Mouse (Mus musculus): ENCODE data around the gene Etl4.
"Not testable (repeated sequence)": the region's sequence is repeated elsewhere in the genome, so short reads cannot be mapped to it uniquely, and the experiment has no call there.

The Etl4 gene

GRCm38 (mm10) chr2:20167566-20167965 is 258.0 kb downstream of the Etl4 start:
- no peak for DNase-seq (ENCODE audit: low read depth)

DNA sequence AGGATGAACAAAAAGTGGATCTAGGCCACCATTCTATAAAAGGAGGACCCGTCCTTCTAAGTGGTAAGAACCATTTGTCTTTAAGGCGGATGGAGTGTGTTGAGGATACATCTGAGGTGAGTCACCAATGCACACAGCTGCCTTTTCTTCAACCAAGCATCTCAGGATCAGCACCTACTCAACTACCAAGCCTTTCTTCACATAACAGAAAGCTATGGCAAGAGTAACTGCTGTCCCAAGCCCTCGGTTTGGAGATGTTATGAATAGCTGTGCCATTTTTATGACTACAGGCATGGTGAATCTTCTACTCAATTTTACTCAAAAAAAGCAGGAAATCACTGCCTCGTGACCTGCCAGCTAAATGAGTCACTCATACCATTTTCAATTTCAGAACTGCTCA is 258.6 kb downstream of the Etl4 start:
- DNase-seq (ENCODE audit: low read depth) = no peak

- not testable (repeated sequence) for DNase-seq (ENCODE audit: low read depth)
Measured at GRCm38 (mm10) chr2:20176456-20177184, 267.0 kb downstream of the Etl4 start.

GRCm38 (mm10) chr2:20177236-20177635 is 267.7 kb downstream of the Etl4 start:
- DNase-seq (ENCODE audit: low read depth) = not testable (repeated sequence)

DNA sequence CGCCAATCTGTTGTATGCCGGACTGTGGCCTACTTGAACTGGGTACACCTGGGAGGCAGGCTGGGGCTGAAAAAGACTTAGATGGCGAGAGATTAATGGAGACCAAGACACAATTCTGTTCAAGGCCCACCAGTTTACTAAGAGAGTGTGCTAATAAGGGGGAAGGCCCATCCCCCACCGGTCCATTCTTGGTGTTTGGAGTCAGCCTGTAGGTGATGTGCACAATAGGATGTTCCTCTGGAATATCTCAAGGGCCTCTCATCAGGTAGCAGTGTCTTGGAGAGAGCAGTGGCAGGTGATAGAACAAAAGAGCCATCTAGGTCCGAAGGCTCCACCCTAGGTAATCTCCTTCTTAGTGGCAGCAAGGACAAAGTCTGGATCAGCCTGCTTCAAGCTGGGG is 271.0 kb downstream of the Etl4 start:
- DNase-seq (ENCODE audit: low read depth) = not testable (repeated sequence)

DNA sequence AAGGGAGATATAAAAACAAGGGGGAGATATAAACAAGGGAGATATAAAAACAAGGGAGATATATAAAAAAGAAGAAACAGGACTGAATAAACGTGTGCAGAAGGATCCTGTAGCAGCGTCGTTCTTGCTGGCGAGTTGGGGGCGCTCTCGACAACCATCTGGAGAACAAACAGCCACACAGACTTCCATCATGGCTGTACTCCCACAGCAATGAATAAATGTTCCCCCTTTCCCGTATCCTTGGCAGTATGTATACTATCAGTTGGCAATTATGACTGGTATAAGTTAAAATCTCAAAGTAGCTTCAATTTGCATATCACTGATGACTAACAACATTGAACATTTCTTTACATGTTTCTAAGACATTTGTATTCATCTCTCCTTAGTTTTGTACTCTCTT is 277.6 kb downstream of the Etl4 start:
- not testable (repeated sequence) for DNase-seq (ENCODE audit: low read depth)

DNA sequence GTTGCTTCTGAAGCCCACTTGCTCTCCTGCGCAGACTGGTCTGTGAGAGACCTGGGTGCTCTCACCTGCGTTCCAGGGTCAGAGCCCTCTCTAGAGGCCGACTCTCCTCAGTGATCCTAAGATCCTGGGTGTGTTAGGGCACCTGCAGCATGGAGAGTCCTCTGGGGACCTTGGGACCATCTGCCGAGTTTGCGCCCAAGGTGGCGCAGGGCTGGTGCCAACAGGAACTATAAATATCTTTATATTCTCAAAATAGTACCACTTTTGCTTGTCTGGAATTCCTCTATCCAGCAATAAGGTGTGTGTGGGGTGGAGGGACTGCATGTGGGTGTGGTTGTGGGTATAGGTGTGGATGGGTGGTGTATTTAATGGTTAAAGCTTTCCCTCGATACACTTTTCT is 293.4 kb downstream of the Etl4 start:
- no peak for DNase-seq (ENCODE audit: low read depth)

DNA sequence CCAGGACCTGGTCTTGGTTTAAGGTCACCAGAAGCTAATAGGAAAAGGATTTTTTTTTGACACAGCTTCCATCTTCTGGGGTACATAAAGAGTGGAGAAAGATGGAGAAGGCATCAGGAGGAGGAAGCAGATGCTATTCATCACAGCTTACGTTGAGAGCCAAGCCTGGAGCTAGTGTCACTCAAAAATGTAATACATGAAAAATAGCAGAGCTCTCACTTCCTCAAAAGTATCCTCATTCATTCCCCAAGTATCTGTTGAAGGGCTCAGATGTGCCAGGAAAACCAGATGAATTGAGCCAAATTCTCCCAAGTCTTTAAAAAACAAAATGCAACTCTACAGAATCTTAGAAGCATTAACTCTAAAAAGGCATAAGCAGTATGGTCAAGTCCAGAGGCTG is 297.1 kb downstream of the Etl4 start:
- no peak for DNase-seq (ENCODE audit: low read depth)

DNA sequence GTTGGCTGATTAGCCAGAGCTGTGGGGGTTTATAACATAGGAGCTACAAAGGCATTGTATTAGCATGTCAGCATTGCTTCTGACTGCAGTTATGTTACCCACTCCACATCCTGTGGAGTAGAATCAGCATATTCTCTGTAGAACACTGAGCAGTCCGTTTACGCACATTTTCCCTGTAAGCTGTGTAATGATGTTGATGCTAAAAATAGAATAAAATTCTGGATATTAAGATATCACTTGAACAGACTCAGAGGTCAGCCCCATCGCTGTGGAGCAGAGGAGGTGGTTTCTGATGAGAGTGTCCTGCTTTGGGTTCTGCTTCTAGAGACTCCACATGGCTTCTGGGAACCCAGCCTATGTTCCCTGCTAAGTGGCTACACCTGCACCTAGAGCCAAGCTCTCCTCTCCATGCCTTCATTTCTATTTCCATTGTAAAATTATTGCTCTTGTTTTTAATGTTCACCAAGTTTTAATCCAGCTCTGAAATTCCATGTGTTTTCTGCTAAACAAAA is 299.2 kb downstream of the Etl4 start:
- no peak for DNase-seq (ENCODE audit: low read depth)

DNA sequence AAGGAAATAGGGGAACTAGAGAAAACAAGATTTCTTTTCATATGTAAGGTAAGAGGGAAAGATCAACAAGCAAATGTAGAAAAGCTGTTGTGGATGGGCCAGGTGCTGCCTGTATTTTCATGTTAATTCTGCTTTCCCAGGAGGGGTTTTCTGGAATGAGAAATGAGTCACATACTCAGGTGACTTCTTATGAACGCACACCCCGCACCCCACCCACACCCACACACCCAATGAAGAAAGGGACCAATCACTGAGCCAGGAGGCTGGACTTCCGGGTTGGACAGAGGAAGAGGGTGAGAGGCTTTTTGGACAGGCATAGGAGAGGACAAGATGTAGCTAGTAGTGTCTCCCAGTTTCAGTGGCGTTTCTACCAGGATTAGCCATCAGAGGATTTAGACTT is 299.8 kb downstream of the Etl4 start:
- DNase-seq (ENCODE audit: low read depth) = no peak

DNA sequence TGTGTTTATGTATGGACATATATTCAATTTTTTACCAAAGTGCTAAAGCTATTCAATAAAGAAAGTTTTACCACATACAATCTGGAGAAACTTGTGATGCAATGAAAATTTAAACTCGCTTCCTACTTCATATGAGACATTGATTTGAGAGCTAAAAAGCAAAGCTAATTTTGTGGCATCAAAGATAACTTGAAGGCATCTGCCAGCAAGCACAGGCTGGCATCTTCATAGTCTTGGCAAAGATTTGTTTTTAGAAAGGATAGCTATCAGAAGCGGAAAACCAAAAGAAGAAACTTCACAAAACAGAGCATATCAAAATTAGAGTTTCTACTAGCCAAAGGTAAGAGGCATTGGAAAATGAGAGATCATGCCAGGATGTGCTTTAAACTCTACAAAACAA is 306.7 kb downstream of the Etl4 start:
- no peak for DNase-seq (ENCODE audit: low read depth)

DNA sequence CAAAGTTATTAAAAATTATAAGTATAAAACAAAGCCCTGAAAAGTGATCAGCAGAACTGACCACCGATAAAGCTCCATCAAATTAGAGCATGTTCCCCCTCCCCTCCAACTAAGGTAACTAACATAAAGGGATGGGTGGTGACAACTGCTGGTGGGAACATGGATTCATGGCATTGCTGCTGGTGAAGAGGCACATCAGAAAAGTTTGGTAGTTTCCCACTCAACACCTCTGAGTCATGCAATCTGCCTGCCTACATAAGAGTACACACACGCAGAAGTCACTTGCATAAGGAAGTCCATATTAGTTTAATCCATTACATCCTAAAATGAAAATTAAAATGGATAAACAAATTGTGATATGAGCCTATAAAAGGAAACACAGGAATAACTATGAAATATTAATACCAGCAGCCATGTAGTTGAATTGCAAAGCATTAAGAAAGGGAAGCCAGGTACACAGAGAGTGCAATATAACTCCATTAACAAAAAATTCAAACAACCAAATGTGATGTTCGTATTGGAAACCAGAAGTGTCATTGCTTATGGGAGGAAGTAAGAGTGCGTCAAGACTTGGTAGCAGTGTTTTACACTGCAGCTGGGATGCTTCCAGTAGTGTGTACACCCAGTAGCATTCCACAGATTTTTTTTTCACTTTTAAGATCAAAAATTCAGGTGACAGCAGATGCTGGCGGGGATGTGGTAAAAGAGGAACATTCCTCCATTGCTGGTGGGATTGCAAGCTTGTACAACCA is 307.3 kb downstream of the Etl4 start:
- no peak for DNase-seq (ENCODE audit: low read depth)

DNA sequence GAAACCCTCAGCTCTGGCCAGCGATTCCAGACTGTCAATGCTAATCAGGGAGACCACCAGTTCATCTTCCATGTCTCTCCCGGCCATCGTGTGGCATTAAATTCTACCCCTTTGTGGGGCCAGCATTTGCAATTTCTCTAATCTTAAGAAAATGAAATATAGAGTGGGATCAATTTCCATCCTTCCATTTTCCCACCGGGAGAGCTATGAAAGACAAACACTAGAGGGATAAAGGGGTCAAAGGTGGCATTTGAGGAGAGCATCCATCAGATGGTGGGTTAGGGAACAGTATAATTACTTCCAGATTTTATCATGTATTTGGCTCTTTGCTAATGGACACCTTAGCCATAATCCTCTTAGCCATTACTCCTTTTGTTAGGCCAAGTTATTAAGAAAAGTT is 321.8 kb downstream of the Etl4 start:
- DNase-seq (ENCODE audit: low read depth) = no peak

DNA sequence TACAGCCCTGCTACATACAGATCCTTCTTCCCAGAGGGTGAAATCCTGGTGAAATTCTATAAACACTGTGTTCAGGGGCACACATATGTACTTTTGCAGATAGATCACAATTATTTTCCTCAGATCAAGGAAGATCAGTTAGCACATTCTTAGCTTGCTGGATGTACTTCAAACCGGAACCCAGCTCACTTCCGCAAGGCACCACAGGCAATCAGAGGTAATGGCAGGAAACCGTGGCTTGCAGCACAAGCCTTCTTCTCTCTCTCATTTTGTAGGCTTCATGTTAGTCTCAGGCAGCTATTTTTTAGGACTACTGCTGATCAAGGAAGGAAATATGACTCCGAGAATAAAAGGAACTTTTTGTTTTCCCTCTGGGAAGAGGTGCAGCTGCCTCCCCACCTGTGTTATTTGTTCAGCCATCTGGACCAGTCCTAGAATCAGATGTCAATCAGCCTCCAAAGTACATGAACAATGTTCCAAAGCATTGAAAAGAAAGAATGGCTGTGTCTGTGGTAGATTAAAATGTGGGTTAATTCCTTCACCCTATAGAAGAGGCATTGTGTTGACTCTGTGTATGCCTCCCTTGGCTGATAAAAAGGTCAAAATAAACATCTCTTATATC is 338.6 kb downstream of the Etl4 start:
- no peak for DNase-seq (ENCODE audit: low read depth)

DNA sequence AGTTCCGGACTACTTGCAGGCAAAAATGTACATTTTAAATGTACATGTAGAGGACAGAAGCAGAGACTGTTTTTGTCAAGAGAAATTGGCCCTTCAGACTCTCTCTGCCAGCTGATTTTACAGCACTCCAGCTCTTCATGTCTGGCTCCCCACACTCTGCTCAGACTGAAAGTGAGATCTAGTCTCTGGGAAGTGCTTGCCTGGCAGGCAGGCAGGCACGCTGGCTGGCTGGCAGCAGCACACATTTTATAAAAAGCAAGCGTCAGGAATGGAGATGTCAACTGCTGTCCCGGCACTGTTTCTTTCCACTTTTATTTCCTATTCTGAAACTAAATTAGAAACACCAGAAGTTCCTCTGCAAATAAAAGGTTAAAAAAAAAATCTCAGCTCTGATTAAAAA is 339.8 kb downstream of the Etl4 start:
- no peak for DNase-seq (ENCODE audit: low read depth)

DNA sequence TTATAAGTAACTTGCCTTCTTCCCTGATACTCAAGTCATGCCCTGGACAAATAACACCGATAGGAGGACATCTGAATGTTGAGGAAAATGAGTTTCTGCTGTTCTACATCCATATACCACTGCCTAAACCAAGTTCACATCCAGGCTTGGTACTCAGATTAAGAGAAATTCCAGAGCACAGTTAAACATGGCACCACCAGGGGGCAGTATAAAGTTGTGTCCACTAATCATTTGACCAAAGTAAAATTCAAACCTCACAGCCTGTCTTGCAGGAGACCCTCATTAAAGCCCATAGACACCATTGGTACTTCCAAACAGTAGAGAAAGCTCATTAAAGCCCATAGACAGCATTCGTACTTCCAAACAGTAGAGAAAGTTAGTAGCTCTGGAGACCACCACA is 366.5 kb downstream of the Etl4 start:
- DNase-seq (ENCODE audit: low read depth) = peak; percentile 7

DNA sequence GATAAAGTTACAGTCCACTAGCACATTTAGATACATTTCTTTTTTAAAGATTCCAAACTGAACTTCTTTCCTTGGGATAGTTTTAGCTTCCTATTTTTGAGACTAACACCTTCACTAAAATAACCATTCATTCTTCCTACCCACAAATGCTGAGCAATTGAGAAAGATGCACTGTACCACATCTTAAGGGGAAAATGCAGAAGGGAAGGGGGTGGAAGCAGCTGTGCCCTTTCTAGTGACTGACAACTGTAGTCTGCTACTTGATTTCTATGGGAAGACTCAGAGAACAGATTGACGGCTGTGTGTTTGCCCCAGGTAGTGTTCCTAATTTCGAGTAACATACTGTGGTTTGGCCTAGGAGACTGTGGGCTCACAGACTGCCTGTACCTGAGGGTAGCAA is 372.3 kb downstream of the Etl4 start:
- DNase-seq (ENCODE audit: low read depth) = no peak

DNA sequence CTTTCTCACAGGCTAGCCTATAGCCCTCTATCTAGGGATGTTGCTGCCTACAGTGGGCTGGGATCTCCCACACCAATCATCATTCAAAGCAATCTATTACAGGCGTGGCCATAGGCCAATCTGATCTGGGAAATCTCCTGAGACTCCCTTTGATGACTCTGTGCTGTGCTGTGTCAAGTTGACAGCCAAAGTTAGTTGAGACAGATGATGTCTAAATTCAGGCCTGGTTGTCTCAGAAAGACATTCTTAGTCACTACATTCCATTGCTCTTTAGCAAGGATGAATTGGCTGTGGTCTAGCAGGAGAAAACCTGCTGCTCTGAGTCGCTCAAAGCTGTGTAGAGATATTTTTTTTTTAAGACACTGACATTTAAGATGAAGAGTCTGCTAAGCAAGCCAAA is 374.8 kb downstream of the Etl4 start:
- DNase-seq (ENCODE audit: low read depth) = no peak

- no peak for DNase-seq (ENCODE audit: low read depth)
Measured at GRCm38 (mm10) chr2:20290982-20291740, 381.6 kb downstream of the Etl4 start.

DNA sequence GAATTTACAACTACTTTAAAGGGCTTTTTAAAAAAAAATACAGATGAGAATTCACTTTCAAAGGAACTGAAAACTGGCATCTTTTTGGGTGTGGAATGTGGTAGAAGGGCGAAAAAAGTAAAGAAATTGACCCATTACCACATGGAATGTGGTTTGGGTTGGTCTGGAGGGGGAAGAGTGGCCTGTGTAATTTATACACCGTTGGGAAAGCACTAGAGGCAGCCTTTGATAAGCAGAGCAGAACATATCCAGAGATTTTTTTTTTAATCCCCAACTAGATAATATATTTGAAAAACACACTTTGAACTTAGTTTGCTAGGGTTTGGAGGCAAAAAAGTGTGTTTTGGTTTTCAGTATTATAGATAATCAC is 382.1 kb downstream of the Etl4 start:
- DNase-seq (ENCODE audit: low read depth) = no peak

GRCm38 (mm10) chr2:20293336-20293735 is 383.8 kb downstream of the Etl4 start:
- DNase-seq (ENCODE audit: low read depth) = no peak

DNA sequence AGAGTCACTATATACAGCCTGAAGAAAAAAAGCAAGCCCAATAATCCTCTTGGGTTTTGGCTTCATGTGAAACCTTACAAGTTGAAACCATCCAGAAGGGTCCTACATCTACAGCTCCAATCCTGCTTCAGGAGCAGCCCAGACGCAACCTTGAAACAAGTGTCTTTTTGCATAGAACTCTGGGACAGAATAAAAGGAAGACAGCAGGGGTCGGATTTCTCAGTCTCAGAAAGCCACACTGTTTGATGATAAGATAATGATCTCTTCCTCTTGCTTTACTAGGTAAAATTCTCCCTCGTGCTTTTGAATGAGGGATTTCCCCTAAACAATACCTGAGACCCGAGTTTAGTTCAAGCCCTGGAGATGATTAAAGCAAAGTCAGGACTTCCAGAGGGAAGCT is 385.0 kb downstream of the Etl4 start:
- no peak for DNase-seq (ENCODE audit: low read depth)
